Mouse (Mus musculus) left cerebral cortex, adult 18-20 months (tissue): Measurements from ENCODE around the gene Aes. TPM values are rescaled to one million over a fixed set of nuclear protein-coding genes. Genes with fewer than 3 reads are reported as not detected.

ENCODE experiments used
- DNase-seq, 2 experiments: peaks; one replicate each; pipeline ENCODE4 v3.0.0; 2021 to 2022; ENCODE audit warnings: low spot score in 2 of 2, mixed read lengths in 1 of 2
- long read RNA-seq, 2 experiments: library from polyadenylated mRNA; stranded (forward); transcript quantifications; one replicate each; pipeline ENCODE4 v2.0.0; 2021
- total RNA-seq, 2 experiments: library from RNA; stranded (reverse); gene quantifications; 2 replicates each; pipeline ENCODE4 v1.2.3; 2021

Gene Aes
- 100 to 1,000 TPM; 700 to 737 TPM for total RNA-seq
- long read RNA-seq, experiment 1, transcript Aes-207 (6 exons, 1,410 nt), result minor isoform, 7 of 1,153 reads
- long read RNA-seq, experiment 1, transcript Aes-201 (7 exons, 1,411 nt), result major isoform, 992 of 1,153 reads
- long read RNA-seq, experiment 1, partial matches to known transcripts, result 14 of 1,153 reads
- long read RNA-seq, experiment 1, other reads (novel, unspliced or antisense), result 136 of 1,153 reads
- long read RNA-seq, experiment 2, transcript Aes-201 (7 exons, 1,411 nt), result major isoform, 717 of 853 reads
- long read RNA-seq, experiment 2, partial matches to known transcripts, result 9 of 853 reads
- long read RNA-seq, experiment 2, other reads (novel, unspliced or antisense), result 122 of 853 reads

DNA sequence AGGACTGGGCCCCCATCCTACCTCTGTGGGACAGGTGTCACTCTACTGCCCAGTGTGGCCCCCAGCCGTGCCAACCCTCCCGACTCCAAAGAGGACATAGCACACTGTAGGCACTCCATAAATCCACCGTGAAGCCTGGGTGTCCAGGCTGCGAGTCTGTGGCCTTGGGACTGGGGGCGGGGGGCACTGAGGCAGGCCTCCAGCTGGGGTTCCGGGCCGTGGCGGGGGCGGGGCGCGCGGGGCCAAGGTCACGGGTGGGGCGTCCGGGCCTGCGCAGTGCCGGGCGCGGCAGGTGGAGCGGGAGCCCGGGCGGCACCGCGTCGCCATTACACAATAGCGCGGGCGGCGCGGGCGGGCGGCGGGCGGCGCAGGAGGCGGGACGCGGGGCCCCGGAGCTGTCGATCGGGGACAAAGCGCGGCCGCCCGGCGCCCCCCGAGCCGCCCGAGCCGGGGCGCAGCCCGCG, at the start of gene Aes:
Gene Aes, plus strand, starts transcription at position 326 of the 464 bp plus-strand sequence.
- peak; percentile 66 to 82 for DNase-seq

DNA sequence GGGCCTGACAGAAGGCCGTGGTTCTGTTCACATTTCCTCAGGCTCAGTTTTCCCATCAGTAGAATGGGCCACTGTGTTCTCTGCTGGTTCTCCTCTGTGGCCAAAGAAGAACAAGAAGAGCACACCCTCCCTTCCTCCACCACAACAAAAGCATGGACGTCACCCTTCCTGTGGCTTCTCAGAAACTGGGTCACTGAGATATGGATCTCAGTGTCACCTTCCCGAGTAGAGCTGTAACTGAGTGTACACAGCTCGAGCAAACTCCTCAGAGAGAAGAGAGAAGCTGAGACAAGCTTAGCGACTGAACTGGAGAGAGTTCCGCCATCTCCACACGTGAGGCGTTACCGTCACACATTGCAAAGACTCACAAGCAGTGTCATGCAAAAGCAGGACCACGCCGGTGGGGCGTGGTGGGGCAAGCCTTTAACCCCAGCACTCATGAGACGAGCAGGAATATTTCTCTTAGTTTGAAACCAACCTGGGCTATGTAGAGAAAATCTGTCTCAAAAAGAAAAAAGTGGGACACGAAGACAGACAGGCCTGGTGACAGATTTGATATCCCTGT, 49.0 kb upstream of the Aes start:
- DNase-seq, result no peak

DNA sequence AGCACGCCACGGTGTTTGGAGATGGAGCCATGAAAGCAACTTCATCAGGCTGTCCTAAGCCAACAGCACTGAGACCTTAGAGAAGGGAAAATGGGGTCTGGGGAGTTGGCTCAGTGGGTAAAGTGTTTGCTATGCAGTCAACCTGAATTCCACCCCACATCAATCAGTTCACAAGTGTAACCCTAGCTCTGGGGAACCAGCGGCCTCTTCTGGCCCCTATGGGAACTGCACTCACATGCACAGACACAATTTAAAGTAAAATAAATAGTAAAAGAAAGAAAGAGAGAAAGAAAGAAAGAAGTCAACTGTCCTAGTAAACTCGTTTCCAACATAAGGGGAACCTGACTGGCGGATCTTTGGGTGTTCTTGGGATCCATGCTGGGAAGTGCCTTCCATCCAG, 45.5 kb upstream of the Aes start:
- DNase-seq, result no peak

DNA sequence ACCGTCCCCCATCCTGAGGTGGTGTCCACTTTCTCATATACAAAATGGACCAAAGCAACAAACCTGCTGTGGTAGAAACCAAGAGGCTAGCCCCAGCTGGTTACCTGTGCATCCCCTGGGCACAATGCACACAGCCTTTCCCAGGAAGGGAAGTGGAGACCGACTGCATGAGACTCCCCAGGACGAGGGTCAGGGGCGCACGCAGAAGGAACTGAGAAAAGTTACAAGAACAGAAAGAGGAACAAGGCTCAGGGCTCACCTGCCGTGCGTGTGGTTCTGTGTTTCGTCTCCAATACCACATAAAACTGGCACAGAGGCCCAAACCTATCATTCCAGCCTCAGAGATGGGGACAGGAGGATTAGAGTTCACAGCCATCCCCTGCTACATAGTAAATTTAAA, 42.1 kb upstream of the Aes start:
- DNase-seq, result no peak

DNA sequence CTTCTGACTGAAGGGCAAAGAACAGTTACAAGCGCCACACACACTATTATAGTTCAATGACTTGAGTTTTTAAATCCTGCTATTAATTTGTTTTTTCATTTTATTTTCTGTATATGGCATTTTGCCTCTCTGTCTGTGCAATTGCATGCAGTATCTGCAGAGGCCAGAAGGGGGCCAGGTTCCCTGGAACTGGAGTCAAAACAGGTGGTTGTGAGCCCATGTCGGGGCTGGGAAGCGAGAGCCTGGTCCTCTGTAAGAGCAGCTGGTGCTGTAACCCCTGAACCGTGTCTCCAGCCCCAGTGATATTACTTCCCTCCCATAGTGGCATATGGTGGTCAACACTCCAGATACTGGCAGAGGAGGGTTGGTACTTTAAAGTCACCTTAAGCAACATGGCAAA, 40.7 kb upstream of the Aes start:
- peak; percentile 45 to 66 for DNase-seq

DNA sequence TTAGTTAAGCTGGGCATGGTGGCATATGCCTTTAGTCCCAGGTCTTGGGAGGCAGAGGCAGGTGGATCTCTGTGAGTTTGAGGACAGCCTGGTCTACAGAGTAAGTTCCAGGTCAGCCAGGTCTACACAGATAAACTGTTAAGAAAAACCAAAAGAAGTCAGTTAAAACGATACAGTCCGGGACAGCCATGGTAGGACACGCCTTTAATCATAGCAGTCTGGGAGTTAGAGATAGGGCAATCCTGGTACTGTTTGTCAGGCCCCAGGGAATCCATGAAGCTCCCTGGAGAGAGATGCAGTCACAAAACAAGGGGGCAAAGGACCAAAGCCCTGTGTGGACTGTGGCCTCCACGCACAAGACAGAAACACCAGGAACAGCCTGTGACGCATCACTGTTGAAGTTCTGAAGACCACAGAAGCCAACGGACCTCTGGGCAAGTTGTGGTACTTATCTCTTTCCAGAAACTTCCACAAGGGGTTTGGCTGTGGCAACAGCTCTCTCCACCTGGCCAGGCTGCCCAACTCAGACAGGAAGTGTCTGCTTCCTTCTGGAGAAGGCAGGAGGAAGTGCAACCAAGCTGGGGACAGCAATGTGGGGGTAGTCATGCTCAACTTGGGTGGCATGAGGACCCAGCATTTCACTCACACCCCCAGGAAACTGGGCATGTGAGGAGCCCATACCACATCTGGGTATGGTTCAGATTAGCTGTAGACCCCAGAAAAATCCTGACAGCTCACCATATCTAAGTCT, 39.9 kb upstream of the Aes start:
- DNase-seq, result no peak

DNA sequence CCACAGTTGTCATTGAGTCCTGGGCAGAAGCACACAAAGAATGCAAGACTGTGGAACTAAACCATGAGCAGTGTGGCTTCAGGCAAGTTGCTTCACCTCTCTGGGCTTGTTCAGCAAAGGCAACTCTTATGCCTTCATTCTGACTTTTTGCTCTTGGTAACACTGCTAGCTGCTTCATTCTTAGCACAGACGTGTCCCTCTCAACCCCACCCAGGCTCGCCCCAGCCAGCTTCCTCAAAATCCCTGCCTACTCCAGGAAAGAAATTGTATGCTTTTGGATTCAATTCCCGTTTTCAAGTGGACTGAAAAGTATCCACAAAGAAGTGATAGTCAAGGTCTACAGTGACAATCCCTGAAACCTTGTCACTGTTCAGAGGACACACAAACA, 39.3 kb upstream of the Aes start:
- no peak for DNase-seq

DNA sequence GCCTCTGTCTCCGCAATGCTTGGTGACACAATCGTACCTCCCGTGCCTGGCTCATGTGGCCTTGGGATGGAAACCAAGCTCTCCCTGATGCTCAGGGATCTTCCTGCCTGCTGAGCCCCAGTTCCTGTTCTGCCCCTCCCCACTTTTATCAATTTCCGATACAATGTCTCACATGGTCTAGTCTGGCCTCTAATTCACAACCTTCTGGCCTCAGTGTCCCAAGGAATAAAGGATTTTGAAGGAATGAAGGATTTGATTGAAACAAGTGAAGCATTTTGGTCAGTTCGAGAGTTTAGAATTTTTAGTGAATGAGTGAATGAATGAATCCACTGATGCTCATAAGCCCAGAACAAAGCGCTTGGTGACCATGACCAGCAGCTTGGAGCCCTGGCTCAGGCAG, 36.1 kb upstream of the Aes start:
- no peak for DNase-seq

DNA sequence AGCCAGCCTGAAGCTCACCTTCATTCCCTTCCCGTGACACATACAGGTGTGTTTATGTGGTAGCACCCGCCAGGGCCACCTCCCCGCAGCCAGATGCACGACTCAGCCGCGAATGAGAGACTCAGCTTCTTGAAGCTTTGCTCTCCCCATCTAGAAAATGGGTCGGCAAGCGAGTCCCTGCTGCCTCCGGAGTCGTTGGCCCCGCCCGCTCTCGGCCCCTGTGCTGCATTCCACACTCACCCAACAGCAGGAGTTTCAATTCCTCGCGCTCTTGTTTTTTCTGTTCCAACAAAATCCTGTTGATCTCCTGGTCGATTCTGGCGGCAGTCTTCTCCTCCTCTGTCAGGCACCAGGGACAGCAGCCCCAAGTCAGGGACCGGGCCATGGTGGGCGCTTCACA, 35.7 kb upstream of the Aes start:
- no peak for DNase-seq

DNA sequence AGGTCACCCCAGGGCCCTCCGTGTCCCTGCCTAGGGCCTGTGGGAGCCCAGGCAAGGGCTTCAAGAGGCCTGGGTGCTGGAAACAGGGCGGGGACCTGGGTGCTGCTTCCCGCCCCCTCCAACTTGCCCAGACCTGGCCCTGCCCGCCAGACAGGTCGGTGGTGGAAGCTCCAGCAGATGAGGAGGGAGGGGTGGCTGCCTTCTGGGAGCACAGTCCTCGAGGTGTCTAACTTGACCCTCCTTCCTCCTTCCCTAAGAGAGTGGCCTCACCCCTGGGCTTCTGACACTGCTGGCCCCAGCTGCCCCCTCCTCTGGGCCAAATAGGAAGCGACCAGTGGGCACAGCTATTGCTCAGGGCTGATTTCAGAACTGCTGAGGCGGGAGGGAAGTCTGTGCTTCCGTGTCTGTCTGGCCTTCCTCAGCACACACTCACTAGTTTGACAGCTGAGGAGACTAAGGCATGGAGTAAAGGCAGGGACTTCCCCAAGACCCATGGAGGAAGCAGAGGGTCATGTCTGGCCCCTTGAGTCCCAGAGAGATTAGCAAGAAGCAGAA, 35.2 kb upstream of the Aes start, which contains the start of gene Gna15:
Gene Gna15, minus strand, starts transcription at position 175 of the 555 bp plus-strand sequence.
- DNase-seq, result no peak

DNA sequence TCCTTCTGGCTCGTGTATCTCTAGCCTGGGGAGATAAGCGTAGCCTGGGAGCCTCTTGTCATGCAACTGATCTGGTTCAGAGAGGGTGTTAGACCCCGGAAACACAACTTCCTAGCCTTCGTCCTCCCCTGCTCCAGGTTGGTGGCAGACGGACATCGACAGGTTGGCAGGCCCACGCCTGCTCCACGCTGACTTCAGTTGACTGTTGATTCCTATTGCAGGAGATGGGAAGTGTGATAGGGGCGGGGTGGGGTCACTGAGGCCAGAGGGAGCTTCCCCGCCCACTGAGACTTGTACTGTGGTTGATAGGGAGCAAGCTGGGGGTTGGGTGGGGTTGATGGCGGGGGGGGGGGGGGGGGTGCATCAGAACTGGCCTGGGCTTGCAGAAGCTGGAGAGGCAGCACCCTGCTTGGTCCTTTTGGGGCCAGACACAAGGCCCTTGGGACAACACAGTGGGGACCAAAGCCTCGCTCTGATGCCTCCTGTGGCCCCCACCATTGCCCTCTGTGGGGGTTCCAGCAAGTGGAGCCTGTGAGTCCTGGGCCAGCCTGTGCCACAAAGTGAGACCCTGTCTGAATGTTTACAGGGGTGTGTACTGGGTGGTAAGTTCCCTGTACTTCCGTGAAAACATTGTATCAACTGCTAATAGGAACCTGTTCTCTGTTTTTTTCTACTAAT, 34.1 kb upstream of the Aes start:
- DNase-seq, result no peak

DNA sequence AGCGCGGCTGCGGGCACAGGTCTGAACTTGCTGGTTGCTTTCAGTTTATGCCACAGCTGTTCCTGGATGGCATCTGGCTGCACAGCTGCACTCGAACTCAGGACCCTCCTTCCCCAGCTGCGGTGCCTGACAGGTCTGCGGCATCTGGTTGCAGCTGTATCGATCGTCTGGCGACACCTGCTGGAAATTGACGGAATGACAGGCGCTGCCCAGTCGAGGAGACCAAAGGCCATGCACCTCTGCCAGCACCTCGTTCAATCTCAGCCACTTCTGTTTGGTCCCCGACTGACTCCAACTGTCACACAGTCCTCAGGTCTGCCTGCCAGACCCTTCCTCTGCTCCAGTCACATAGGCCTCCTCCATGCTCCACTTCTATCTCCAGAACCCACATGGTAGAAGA, 32.5 kb upstream of the Aes start:
- DNase-seq, result peak; percentile 67 to 78

DNA sequence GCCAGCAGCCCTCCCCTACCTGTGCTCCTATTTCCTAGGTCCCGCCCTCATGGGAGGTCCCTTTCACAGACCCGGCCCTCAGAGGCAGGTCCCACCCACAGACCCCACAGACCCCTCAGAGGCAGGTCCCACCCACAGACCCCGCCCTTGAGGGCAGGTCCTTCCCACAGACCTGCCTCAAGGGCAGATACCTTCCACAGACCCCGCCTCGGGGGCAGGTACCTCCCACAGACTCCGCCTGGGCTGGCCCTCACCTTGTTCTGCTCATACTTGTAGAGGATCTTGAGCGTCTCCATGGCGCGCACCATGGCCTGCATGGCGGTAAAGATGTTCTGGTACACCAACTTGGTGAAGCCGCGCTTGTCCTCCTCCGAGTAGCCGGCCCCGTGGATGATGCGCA, 24.5 kb upstream of the Aes start:
- DNase-seq, result no peak

DNA sequence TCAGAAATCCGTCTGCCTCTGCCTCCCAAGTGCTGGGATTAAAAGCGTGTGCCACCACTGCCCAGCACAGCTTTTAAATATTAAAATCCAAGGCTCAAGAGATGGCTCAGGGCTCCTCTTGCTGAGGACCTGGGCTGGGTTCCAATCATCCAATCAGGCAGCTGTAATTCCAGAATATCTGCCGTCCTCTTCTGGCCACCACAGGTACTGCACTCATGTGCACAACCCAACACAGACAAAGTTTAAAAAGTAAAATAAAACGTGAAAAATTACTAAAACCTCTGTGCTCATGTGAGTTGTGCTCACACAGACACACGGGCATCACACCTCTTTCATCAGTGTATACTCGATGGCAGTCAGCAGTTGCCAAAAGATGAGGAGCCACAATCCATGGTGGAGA, 22.6 kb upstream of the Aes start:
- DNase-seq, result no peak

DNA sequence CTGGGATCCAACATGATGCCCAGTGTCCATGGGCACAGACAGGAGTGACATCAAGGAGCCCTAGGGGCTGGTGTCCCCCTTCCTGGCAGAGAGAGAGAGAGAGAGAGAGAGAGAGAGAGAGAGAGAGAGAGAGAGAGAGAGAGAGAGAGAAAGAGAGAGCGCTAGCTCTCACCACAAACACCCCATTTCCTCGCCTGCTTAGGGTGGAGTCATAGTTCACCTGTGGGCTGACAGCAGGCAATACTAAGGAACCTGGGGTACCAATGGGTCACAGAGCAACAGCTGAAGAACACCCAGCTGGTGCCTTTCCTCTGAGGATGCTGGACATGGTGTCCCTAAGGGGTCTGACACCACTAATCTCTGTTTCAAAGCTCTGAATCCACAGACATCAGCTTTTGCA, 21.9 kb upstream of the Aes start:
- DNase-seq, result no peak

DNA sequence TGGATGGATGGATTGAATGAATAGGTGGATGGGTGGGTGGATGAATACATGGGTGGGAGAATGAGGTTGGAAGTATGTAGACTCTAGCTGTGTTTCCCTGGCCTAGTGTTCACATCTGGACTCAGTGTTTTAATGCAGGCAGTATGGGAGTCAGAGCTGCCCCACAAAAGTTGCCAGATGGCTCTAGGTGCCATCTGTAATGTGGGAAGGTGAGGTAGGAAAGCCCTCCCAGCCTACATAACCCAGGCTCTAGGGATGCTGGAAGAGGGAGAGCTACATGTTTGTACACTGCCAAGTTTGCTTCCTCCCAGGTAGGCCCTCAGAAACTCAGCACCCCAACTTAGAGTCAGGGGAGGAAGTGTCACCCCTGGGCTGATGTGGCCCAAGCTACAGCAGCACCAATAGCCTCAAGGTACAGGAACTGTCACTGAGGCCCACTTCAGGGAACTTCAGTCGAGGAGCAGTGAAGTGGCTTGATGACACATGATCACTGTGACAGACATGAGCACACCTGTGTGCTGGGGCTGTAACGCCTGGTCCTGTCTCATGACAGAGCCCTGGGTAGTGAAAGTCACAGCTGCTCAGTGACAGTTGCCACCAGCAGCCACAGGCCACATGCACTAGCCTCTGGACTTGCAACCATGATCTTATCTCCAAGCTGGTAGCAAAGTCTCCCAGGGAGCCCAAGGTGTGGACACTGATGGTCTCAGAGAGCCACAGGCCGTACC, 20.8 kb upstream of the Aes start:
- DNase-seq, result no peak

DNA sequence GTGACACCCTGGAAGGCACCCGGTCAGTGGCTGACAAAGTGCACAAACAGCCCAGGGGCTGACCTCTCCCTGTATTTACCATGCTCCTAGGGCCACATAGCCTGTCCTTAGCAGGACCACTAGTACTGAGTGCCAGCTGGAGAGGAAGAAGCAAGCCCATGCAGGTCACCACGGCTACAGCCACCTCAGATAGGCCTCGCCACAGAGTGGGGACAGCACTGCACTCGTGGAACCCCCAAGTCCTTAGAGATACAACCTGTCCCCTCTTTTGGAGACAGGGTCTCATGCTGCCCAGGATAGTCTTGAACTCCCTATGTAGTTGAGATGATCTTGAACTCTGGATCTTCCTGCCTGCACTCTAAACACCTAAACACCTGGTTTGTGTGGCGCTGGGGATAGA, 17.9 kb upstream of the Aes start:
- no peak for DNase-seq

DNA sequence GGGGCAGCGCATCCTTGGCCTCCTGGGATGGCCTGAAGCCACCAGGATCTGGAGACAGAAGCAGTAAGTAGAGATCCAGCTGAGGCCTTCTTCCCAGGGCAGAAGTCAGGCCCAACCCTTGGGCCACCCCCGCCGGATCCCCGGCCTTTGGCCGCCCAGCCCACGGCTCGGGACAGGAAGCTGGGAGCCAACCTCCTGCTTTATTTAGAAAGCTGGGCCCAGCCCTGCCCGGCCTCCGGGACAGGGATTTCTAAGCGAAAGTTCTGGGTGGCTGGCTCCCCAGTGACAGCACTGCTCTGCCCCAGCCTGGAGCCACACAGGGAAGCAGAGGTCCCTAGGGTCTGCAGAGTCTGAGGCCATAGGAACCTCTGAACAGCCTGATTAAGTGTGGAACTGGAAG, 17.5 kb upstream of the Aes start:
- DNase-seq, result no peak

DNA sequence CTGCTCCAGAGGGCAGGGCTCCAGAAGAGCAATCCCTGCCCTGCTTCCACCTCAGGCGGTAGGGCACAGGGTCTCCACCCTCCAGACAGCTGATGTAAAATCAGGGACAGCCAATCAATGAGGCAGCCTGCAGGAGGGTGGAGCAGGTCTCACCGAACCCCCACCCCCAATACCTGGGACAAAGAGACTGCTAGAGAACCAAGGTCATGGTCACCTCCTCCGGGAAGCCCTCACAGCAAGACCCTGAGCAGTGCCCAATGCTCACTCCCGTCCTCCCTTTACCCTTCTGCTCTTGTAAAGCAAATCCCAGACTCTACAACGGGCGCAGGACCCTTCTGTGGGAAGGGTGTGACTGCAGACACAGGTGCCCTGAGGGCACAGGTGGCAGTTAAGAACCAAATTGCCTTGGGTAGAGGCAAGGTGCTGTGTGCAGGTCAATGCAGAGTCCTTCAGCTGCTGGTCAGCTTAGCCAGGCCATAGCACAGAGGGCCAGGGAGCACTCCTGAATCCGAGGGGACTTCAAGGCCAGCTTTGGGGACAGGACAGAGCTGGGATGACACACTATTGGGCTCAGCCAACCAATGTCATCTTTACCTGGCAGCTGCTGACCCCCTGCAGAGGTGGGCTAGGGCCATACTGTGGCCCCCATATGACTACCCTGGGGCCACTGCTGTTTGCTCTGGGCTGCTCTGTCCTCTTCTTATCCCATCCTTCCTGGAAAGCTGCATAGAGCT, 16.4 kb upstream of the Aes start:
- DNase-seq, result no peak

DNA sequence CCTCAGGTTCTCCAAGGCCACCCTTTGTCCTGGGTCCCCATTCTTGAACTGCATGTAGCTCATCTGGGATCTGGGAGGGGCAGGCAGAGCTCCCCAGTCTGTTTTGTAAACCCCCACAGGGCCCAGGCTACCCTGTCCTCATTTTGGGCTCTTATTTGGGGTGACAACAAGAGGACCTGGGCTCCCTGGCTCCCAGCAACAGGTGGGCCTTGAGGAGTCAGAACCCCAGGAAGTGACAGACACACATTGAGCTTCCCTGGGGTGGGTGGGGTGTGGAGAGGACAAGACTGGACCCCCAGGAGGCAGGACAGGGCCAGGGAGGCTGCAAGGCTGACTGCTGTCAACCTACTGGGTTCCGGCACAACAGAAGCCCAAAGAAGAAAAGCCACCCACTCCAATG, 15.7 kb upstream of the Aes start:
- DNase-seq, result no peak
